ENCODE assay signal across 13 mouse cellular contexts in genomic region chr1:115956528-115956927, GRCm38 (mm10).
"Had no signal": no experiment of that assay in that cellular context is flagged by ENCODE, and none has a peak within 500 bp of the region (broad histone marks: within the 10 kb centered on the region; RNA-seq: fewer than 3 reads in every experiment).

No protein-coding gene starts in this region.

- H3K4me1 ChIP-seq: limb, embryonic 10.5 days; liver, embryonic 15.5 days; midbrain, embryonic 13.5 days had no signal

- H3K36me3 ChIP-seq: limb, embryonic 10.5 days; liver, embryonic 15.5 days; midbrain, embryonic 13.5 days had no signal

- H3K4me2 ChIP-seq: liver, embryonic 11.5 days; liver, embryonic 15.5 days; midbrain, embryonic 13.5 days had no signal

- H3K9ac ChIP-seq: liver, embryonic 15.5 days; midbrain, embryonic 13.5 days had no signal

- H3K4me3 ChIP-seq: left cerebral cortex, adult 2 months; limb, embryonic 10.5 days; liver, embryonic 15.5 days; midbrain, embryonic 13.5 days had no signal

- DNase-seq: kidney, postnatal 10 days; kidney, postnatal 4 days; lung, adult 2 months; lung, postnatal 36 days; thymus, adult 18-20 months; thymus, postnatal 14 days had no signal

- H3K9me3 ChIP-seq: limb, embryonic 10.5 days; liver, embryonic 15.5 days; midbrain, embryonic 13.5 days had no signal

- H3K27ac ChIP-seq: left cerebral cortex, adult 2 months; limb, embryonic 10.5 days; liver, embryonic 15.5 days; midbrain, embryonic 13.5 days; stomach, postnatal 0 days had no signal

- H3K27me3 ChIP-seq: liver, embryonic 15.5 days; midbrain, embryonic 13.5 days had no signal

- ATAC-seq: lung, postnatal 0 days; midbrain, embryonic 13.5 days had no signal
